Mouse (Mus musculus) testis, adult 2 months (tissue): ENCODE results near the gene Dnajc1. TPM values are rescaled to one million over a fixed set of nuclear protein-coding genes. Genes with fewer than 3 reads are reported as not detected.

ENCODE experiments used
- H3K27ac ChIP-seq: fragments of 200-500 bp; 2 replicates; pipeline ENCODE4 v1.5.1; 2012; ENCODE audit warnings: low read depth, low read length; ENCODE audit not compliant: control insufficient read depth, insufficient read depth
- H3K27me3 ChIP-seq: fragments of 200-500 bp; 2 replicates; pipeline ENCODE4 v1.6.1; 2012; ENCODE audit warnings: mild to moderate bottlenecking, low read length, moderate library complexity; ENCODE audit not compliant: control insufficient read depth, insufficient read depth
- H3K36me3 ChIP-seq: fragments of 200-500 bp; 2 replicates; pipeline ENCODE4 v1.6.1; 2012; ENCODE audit warnings: mild to moderate bottlenecking, low read length; ENCODE audit not compliant: control insufficient read depth, insufficient read depth
- H3K4me1 ChIP-seq: fragments of 200-500 bp; 2 replicates; pipeline ENCODE4 v1.6.1; 2012; ENCODE audit warnings: low read length; ENCODE audit not compliant: control insufficient read depth, insufficient read depth
- H3K4me3 ChIP-seq: fragments of 200-500 bp; 2 replicates; pipeline ENCODE4 v1.5.1; 2012; ENCODE audit warnings: low read depth, mild to moderate bottlenecking, low read length, moderate library complexity, mixed read lengths; ENCODE audit not compliant: control insufficient read depth
- CTCF ChIP-seq: fragments of 200-500 bp; IDR thresholded peaks from 2 replicates; pipeline ENCODE4 v1.5.1; 2012; ENCODE audit warnings: low read depth, mild to moderate bottlenecking, inconsistent platforms, low read length, moderate library complexity; ENCODE audit not compliant: control insufficient read depth, insufficient read depth, insufficient replicate concordance
- POLR2A ChIP-seq: fragments of 200-500 bp; IDR thresholded peaks from 2 replicates; pipeline ENCODE4 v1.6.1; 2012; ENCODE audit warnings: low read depth, mild to moderate bottlenecking, inconsistent platforms, low read length, moderate library complexity; ENCODE audit not compliant: control insufficient read depth
- polyA plus RNA-seq: library from polyadenylated mRNA; depleted of rRNA; stranded (reverse); fragments of >200 nt; gene quantifications from 2 replicates; pipeline ENCODE4 v1.2.3, GENCODE M21; 2012

Gene Dnajc1
- polyA plus RNA-seq, 1 experiment: 4.7 TPM

GRCm38 (mm10) chr2:18343464-18343863 is 49.2 kb downstream of the Dnajc1 start:
- Histone ChIP-seq H3K4me3 (no peak overlapping the region), H3K4me1 (no peaks in the 10 kb centered on the region), H3K27me3 (no peaks in the 10 kb centered on the region), H3K27ac (no peak overlapping the region), H3K36me3 (no peaks in the 10 kb centered on the region)
- TF ChIP-seq POLR2A (no peak), CTCF (no peak)

DNA sequence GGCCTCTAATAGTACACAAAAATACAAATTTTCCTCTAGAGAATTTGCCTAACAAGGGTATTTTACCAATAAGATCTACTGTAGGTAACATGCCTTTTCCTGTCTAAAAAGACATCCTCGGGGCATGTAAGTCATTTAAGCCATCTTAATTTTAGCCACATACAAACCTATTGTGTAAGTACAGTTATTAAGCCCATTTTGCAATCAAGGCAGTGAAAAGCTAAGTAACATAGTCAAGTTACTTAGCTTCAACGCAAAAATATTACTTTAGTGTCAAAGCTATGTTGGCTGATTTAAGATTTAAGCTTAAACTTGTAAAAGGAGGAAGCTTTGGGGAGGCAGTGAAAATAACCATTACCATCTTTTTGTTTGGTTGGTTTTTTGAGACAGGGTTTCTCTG is 74.0 kb downstream of the Dnajc1 start:
- H3K27ac ChIP-seq: no peak overlapping the region

GRCm38 (mm10) chr2:18317503-18318281 is 74.9 kb downstream of the Dnajc1 start:
- H3K36me3 ChIP-seq: no peaks in the 10 kb centered on the region
- no peaks in the 10 kb centered on the region for H3K27me3 ChIP-seq
- H3K27ac ChIP-seq: no peak overlapping the region
- no peak for TF ChIP-seq CTCF
- H3K4me1 ChIP-seq: no peaks in the 10 kb centered on the region
- no peak overlapping the region for H3K4me3 ChIP-seq

More for the DNA sequence above, 74.0 kb downstream of the Dnajc1 start:
- no peaks in the 10 kb centered on the region for H3K36me3 ChIP-seq
- no peak for TF ChIP-seq POLR2A
- no peak for TF ChIP-seq CTCF
- H3K4me3 ChIP-seq: no peak overlapping the region
- no peaks in the 10 kb centered on the region for H3K4me1 ChIP-seq
- no peaks in the 10 kb centered on the region for H3K27me3 ChIP-seq

DNA sequence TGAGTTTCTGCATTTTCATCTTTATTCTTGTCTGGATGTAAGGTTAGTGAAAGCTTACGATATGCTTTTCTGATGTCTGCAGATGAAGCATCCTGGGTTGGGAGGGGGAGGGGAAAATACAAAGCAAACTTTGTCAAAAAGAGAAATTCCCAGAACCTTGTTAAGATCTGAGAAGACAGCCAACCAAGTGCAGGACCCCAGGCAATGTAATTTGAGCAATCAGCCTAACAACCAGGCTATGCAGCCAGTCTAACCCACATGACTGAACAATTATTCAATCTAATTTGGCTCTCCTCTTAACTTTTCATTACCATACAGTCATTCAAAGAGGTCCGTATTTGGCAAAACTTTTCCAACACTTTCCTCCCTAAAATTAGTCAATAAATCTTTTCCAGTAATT is 75.7 kb downstream of the Dnajc1 start:
- no peaks in the 10 kb centered on the region for H3K27me3 ChIP-seq
- no peaks in the 10 kb centered on the region for H3K4me1 ChIP-seq
- H3K27ac ChIP-seq: no peak overlapping the region
- TF ChIP-seq POLR2A (no peak), CTCF (no peak)
- H3K36me3 ChIP-seq: no peaks in the 10 kb centered on the region
- no peak overlapping the region for H3K4me3 ChIP-seq

- H3K27me3 ChIP-seq: no peaks in the 10 kb centered on the region
- no peaks in the 10 kb centered on the region for H3K36me3 ChIP-seq
- no peaks in the 10 kb centered on the region for H3K4me1 ChIP-seq
- no peak overlapping the region for H3K4me3 ChIP-seq
- no peak overlapping the region for H3K27ac ChIP-seq
- no peak for TF ChIP-seq CTCF
- no peak for TF ChIP-seq POLR2A
Observed at GRCm38 (mm10) chr2:18310261-18311104, 82.1 kb downstream of the Dnajc1 start.

DNA sequence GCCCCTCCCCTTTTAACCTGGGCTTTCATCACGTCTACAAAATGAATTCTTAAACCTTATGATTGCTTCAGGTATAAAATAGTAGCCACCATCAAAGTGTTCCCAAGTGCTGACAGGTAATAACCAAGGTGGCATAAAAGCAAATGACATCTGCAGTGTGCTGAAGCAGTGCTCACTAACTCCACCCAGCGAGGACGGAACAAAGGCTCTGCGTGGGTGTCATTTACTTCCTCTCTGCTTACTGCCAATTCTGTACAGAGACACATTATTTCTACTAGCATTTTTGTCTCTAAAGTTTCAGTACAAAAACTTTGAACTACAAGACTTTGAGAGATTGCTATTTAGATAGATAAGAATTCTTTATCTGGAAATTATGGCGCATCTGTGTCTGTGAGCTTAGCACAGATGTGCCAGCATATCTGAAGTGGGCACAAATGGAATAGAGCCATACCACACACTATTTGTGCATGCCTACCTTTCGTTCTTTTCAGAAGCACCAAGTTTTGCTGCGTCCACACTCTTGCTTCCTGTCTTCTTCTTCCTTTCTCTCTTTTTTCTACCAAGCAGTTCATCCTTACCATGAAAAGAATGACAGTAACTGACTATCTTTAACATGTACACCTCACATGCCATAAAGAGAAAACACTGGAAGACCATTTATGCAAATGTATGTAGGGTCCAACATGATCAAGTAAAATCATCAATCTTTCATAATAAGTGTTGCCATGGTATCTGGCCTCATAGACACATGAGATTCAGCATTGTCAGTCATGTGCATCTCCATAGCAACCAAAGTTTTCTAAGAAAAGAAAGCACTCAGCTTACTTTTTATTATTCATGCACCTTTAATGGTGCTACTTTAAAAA is 85.0 kb downstream of the Dnajc1 start:
- H3K4me1 ChIP-seq: no peaks in the 10 kb centered on the region
- H3K36me3 ChIP-seq: no peaks in the 10 kb centered on the region
- TF ChIP-seq POLR2A: no peak
- TF ChIP-seq CTCF: no peak
- H3K27ac ChIP-seq: no peak overlapping the region
- no peaks in the 10 kb centered on the region for H3K27me3 ChIP-seq
- H3K4me3 ChIP-seq: no peak overlapping the region
